Mouse (Mus musculus) midbrain, embryonic 13.5 days (tissue): ENCODE data around the gene Dph3. TPM values are rescaled to one million over a fixed set of nuclear protein-coding genes. Genes with fewer than 3 reads are reported as not detected.
"Not testable (repeated sequence)": the region's sequence is repeated elsewhere in the genome, so short reads cannot be mapped to it uniquely, and the experiment has no call there.

Experiments
- ATAC-seq: fragments of 200-750 bp; cut with Nextera tagmentation; 2 replicates; pipeline ENCODE4 v1.8.0; 2017; ENCODE audit warnings: mild to moderate bottlenecking, moderate TSS enrichment, moderate library complexity
- H3K27ac ChIP-seq: fragments of 300-500 bp; sonication (generic); 2 replicates; pipeline ENCODE4 v1.5.1; 2015; ENCODE audit warnings: inconsistent platforms, mild to moderate bottlenecking, moderate library complexity
- H3K27me3 ChIP-seq: fragments of 300-500 bp; sonication (generic); 2 replicates; pipeline ENCODE4 v1.6.1; 2015; ENCODE audit warnings: mild to moderate bottlenecking, inconsistent platforms
- H3K36me3 ChIP-seq: fragments of 300-500 bp; sonication (generic); 2 replicates; pipeline ENCODE4 v1.6.1; 2015; ENCODE audit warnings: mild to moderate bottlenecking, inconsistent platforms
- H3K4me1 ChIP-seq: fragments of 300-500 bp; sonication (generic); replicated peaks from 2 replicates; pipeline ENCODE4 v1.6.1; 2015; ENCODE audit warnings: inconsistent platforms
- H3K4me2 ChIP-seq: fragments of 300-500 bp; sonication (generic); replicated peaks from 2 replicates; pipeline ENCODE4 v1.6.1; 2015; ENCODE audit warnings: moderate library complexity, mild to moderate bottlenecking, inconsistent platforms
- H3K4me3 ChIP-seq: fragments of 300-500 bp; sonication (generic); replicated peaks from 2 replicates; pipeline ENCODE4 v1.5.1; 2015; ENCODE audit warnings: mild to moderate bottlenecking, inconsistent platforms
- H3K9ac ChIP-seq: fragments of 300-500 bp; sonication (generic); replicated peaks from 2 replicates; pipeline ENCODE4 v1.6.1; 2015; ENCODE audit warnings: mild to moderate bottlenecking, inconsistent platforms
- H3K9me3 ChIP-seq: fragments of 300-500 bp; sonication (generic); 2 replicates; pipeline ENCODE4 v1.6.1; 2016; ENCODE audit warnings: mild to moderate bottlenecking, inconsistent platforms
- WGBS: fragments of 180-500 bp; shearing (Covaris S2); methylation state at CpG from one replicate; pipeline ENCODE4 v1.1.7; 2015; 5-methylcytosine and 5-hydroxymethylcytosine counted together
- polyA plus RNA-seq: library from polyadenylated mRNA; unstranded; fragments of >200 nt; fragmentation: Nextera tagmentation; extraction: Ambion mirVana; gene quantifications from 2 replicates; pipeline ENCODE4 v1.2.1, GENCODE M21; 2015

The Dph3 gene
- polyA plus RNA-seq, 1 experiment from 2014 or later: 73.9 TPM

GRCm38 (mm10) chr14:32098951-32099350 is 13.4 kb upstream of the Dph3 start:
- Histone ChIP-seq H3K27ac (no peak overlapping the region), H3K9me3 (no peaks in the 10 kb centered on the region), H3K4me1 (no peaks in the 10 kb centered on the region), H3K9ac (no peak overlapping the region), H3K27me3 (no peaks in the 10 kb centered on the region), H3K4me2 (no peak overlapping the region), H3K4me3 (no peak overlapping the region), H3K36me3 (peaks cover 84% of the 10 kb centered on the region)
- WGBS: 98% methylated on average over 3 of the region's 3 CpGs
- ATAC-seq: no peak

DNA sequence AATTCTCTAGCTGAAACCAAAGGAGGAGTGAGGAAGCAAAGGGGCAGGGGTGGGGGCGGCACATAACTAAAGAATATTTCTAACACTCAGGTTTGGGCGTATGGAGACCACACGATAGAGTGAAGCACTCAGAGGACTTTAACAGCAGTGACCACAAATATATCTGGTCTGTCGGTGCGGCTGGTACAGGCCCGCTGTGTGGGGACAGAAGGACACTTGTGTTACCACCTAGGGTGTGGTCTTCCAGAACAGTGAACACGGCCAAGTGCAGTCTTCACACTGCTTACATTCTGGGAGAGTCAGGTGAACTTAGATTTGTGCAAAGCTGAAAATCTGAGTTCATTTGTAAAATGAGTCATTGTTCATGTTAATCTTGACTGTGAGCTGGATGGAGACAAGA is 12.2 kb upstream of the Dph3 start:
- Histone ChIP-seq H3K9ac (no peak overlapping the region), H3K27me3 (no peaks in the 10 kb centered on the region), H3K4me1 (no peaks in the 10 kb centered on the region), H3K27ac (no peak overlapping the region), H3K36me3 (peaks cover 86% of the 10 kb centered on the region), H3K4me2 (no peak overlapping the region), H3K9me3 (no peaks in the 10 kb centered on the region), H3K4me3 (no peak overlapping the region)
- 95% methylated on average over 7 of the region's 7 CpGs for WGBS
- no peak for ATAC-seq

GRCm38 (mm10) chr14:32096740-32097139 is 11.2 kb upstream of the Dph3 start:
- H3K27ac ChIP-seq: no peak overlapping the region
- no peaks in the 10 kb centered on the region for H3K9me3 ChIP-seq
- H3K4me3 ChIP-seq: no peak overlapping the region
- H3K9ac ChIP-seq: no peak overlapping the region
- H3K36me3 ChIP-seq: peaks cover 84% of the 10 kb centered on the region
- no peaks in the 10 kb centered on the region for H3K27me3 ChIP-seq
- ATAC-seq: no peak
- WGBS: 90% methylated on average over 5 of the region's 5 CpGs
- H3K4me1 ChIP-seq: no peaks in the 10 kb centered on the region
- H3K4me2 ChIP-seq: no peak overlapping the region

- H3K36me3 ChIP-seq: peaks cover 82% of the 10 kb centered on the region
These were observed 10.1 kb upstream of the Dph3 start for GRCm38 (mm10) chr14:32095646-32096045.

GRCm38 (mm10) chr14:32093500-32094117 is 8.1 kb upstream of the Dph3 start:
- no peak overlapping the region for H3K9ac ChIP-seq
- no peaks in the 10 kb centered on the region for H3K9me3 ChIP-seq
- no peak overlapping the region for H3K27ac ChIP-seq
- no peak overlapping the region for H3K4me3 ChIP-seq
- H3K4me1 ChIP-seq: no peaks in the 10 kb centered on the region
- peaks cover 62% of the 10 kb centered on the region for H3K36me3 ChIP-seq
- H3K27me3 ChIP-seq: no peaks in the 10 kb centered on the region
- H3K4me2 ChIP-seq: no peak overlapping the region
- 94% methylated on average over 11 of the region's 11 CpGs for WGBS
- no peak for ATAC-seq

More at GRCm38 (mm10) chr14:32095646-32096045, 10.1 kb upstream of the Dph3 start:
- H3K4me1 ChIP-seq: no peaks in the 10 kb centered on the region
- H3K9ac ChIP-seq: no peak overlapping the region
- no peaks in the 10 kb centered on the region for H3K27me3 ChIP-seq
- no peak for ATAC-seq
- no peak overlapping the region for H3K27ac ChIP-seq
- 91% methylated on average over 5 of the region's 5 CpGs for WGBS
- no peak overlapping the region for H3K4me3 ChIP-seq
- H3K9me3 ChIP-seq: no peaks in the 10 kb centered on the region
- H3K4me2 ChIP-seq: no peak overlapping the region

DNA sequence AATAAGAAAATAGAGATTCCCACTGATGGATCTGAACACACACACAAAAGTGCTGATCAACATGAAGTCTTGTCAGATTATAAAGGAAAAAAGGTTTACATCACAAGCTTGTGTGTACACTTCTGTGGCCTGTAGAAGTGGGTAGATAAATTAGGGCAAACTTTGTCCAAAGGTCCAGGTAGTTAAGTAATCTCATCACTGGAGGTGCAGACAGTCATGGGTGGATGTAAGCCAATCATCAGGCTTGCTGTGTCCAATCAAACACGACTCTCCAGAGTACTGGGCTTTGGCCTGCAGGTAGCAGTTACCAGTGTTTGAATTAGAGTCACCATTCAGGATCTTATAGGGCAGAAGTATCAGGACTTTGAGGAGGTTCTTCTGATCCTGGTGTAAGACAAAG is 7.5 kb upstream of the Dph3 start:
- WGBS: 77% methylated on average over 1 of the region's 1 CpGs
- H3K36me3 ChIP-seq: peaks cover 56% of the 10 kb centered on the region

GRCm38 (mm10) chr14:32091704-32092103 is 6.2 kb upstream of the Dph3 start:
- Histone ChIP-seq H3K27ac (no peak overlapping the region), H3K4me3 (no peak overlapping the region), H3K4me1 (peaks cover 7% of the 10 kb centered on the region), H3K36me3 (peaks cover 44% of the 10 kb centered on the region), H3K4me2 (no peak overlapping the region), H3K27me3 (no peaks in the 10 kb centered on the region), H3K9ac (no peak overlapping the region), H3K9me3 (no peaks in the 10 kb centered on the region)
- WGBS: 88% methylated on average over 4 of the region's 4 CpGs
- ATAC-seq: no peak

More for the DNA sequence above, 7.5 kb upstream of the Dph3 start:
- Histone ChIP-seq H3K4me1 (no peaks in the 10 kb centered on the region), H3K4me3 (no peak overlapping the region), H3K9ac (no peak overlapping the region), H3K9me3 (no peaks in the 10 kb centered on the region), H3K4me2 (no peak overlapping the region), H3K27ac (no peak overlapping the region), H3K27me3 (no peaks in the 10 kb centered on the region)
- ATAC-seq: no peak

- no peak overlapping the region for H3K9ac ChIP-seq
- H3K27me3 ChIP-seq: no peaks in the 10 kb centered on the region
- ATAC-seq: no peak
- H3K4me3 ChIP-seq: no peak overlapping the region
- WGBS: 84% methylated on average over 4 of the region's 4 CpGs
- H3K9me3 ChIP-seq: no peaks in the 10 kb centered on the region
- no peak overlapping the region for H3K4me2 ChIP-seq
- peaks cover 41% of the 10 kb centered on the region for H3K36me3 ChIP-seq
- peaks cover 13% of the 10 kb centered on the region for H3K4me1 ChIP-seq
- no peak overlapping the region for H3K27ac ChIP-seq
These were observed 5.6 kb upstream of the Dph3 start for GRCm38 (mm10) chr14:32091124-32091523.

- Histone ChIP-seq H3K4me1 (peaks cover 27% of the 10 kb centered on the region), H3K36me3 (peaks cover 14% of the 10 kb centered on the region)
- H3K4me2 ChIP-seq, H3K4me3 ChIP-seq, H3K27ac ChIP-seq, H3K9ac ChIP-seq, ATAC-seq, H3K27me3 ChIP-seq, H3K9me3 ChIP-seq: not testable (repeated sequence)
- 88% methylated on average over 7 of the region's 7 CpGs for whole genome bisulfite sequencing
These were observed 2.2 kb upstream of the Dph3 start for GRCm38 (mm10) chr14:32087584-32088248.

GRCm38 (mm10) chr14:32086226-32086625 is 697 bp upstream of the Dph3 start:
- Histone ChIP-seq H3K27me3 (no peaks in the 10 kb centered on the region), H3K9me3 (no peaks in the 10 kb centered on the region), H3K36me3 (peaks cover 17% of the 10 kb centered on the region), H3K9ac (peak overlapping the region; percentile 79), H3K4me2 (peak overlapping the region; percentile 75), H3K27ac (peak overlapping the region; percentile 84; the same call in 1 of the 2 replicates), H3K4me3 (peak overlapping the region; percentile 68), H3K4me1 (peaks cover 27% of the 10 kb centered on the region)
- WGBS: 35% methylated on average over 8 of the region's 8 CpGs
- ATAC-seq: no peak

DNA sequence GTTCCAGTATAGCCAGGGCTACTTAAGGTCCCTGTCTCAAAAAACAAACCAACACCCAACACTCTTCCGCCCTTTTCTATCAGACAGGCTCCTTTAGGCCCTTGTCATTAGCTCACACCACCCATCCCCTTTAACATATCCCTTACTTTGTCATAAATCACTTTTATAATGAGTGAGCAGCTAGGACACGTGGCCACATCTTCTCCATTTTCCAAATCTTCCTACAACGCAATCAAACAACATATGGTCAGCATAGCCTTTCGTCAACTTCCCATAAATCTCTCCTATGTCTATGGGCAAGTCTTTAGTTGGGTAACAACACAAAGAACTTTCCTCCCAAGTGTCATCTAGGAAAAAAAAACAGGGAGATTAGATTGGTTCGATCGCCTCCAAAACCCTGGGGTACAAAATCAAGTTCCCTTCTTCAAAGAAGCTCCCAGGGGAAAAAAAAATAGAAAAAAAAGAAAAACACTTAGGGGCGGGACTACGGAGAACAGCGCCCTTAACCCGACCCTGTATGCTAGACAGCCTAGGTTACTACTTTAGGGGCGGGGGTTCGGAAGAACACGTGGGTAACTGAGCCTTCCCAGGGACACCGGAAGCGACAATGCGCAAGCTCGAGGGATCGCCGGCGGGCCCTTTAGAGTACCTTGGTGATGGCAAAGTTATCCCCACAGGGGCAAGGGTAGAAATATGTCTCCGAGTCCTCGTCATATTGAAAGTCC is 606 bp downstream of the Dph3 start, which contains the start of gene Oxnad1:
Gene Oxnad1, plus strand, starts transcription at position 614 of the 725 bp plus-strand sequence.
- H3K27ac ChIP-seq: peak within 1 kb of the TSS; percentile 84
- peak within 1 kb of the TSS; percentile 68 for H3K4me3 ChIP-seq
- H3K27me3 ChIP-seq: no peaks in the 10 kb centered on the region
- H3K4me1 ChIP-seq: peaks cover 27% of the 10 kb centered on the region
- H3K4me2 ChIP-seq: peak within 1 kb of the TSS; percentile 75
- peak; percentile 98 for ATAC-seq
- H3K9ac ChIP-seq: peak within 1 kb of the TSS; percentile 79
- no peaks in the 10 kb centered on the region for H3K9me3 ChIP-seq
- peaks cover 26% of the 10 kb centered on the region for H3K36me3 ChIP-seq
- WGBS: 4% methylated on average over 22 of the region's 22 CpGs

- Histone ChIP-seq H3K9ac (no peak overlapping the region), H3K27ac (no peak overlapping the region), H3K4me2 (no peak overlapping the region), H3K4me3 (no peak overlapping the region), H3K9me3 (no peaks in the 10 kb centered on the region), H3K36me3 (peaks cover 28% of the 10 kb centered on the region), H3K4me1 (peaks cover 27% of the 10 kb centered on the region), H3K27me3 (no peaks in the 10 kb centered on the region)
- ATAC-seq: no peak
- WGBS: 95% methylated on average over 2 of the region's 2 CpGs
These were observed 2.1 kb downstream of the Dph3 start for GRCm38 (mm10) chr14:32083466-32083865.
